Mouse (Mus musculus) stomach, postnatal 0 days (tissue): ENCODE data around the gene Cd2ap.

Experiments
- CTCF ChIP-seq: IDR thresholded peaks from 2 replicates; pipeline ENCODE4 v1.5.1; 2016; ENCODE audit warnings: antibody characterized with exemption, low read depth, mild to moderate bottlenecking, moderate library complexity
- EP300 ChIP-seq: optimal IDR thresholded peaks from 2 replicates; pipeline ENCODE3; 2016; ENCODE audit warnings: antibody characterized with exemption

DNA sequence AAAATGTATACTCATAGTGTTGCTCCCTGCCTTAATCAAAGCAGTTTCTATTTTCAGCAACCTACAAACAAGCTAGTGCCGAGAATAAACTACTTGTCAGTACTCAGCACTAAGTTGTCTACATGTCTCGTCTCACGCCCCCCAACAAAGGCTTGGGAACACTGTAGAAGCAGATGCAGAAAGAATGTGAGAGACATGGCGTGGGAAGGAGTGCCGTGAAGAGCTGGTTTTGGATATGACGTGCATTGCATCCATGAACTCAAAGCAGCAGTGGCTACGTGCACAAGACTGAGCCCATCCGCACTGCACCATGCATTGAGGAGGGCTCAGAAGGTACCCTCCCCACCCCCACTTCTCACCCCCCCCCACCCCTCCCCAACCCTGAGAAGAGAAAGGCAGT, 53.7 kb downstream of the Cd2ap start:
- TF ChIP-seq CTCF, result no peak
- TF ChIP-seq EP300, result no peak
